Mouse (Mus musculus): Measurements from ENCODE around the gene Col25a1. TPM values are rescaled to one million over a fixed set of nuclear protein-coding genes. Genes with fewer than 3 reads are reported as not detected.

The Col25a1 gene
- polyA plus RNA-seq, 2 experiments from 2014 or later: 0.08 TPM; not detected in 1

- no peak for ATAC-seq
Observed at GRCm38 (mm10) chr3:130256610-130257009, 125.3 kb downstream of the Col25a1 start.

GRCm38 (mm10) chr3:130259670-130260069, 128.4 kb downstream of the Col25a1 start:
- no peak for ATAC-seq

GRCm38 (mm10) chr3:130260316-130260715, 129.0 kb downstream of the Col25a1 start:
- no peak for ATAC-seq

- no peak for ATAC-seq
Observed at GRCm38 (mm10) chr3:130265104-130265503, 133.8 kb downstream of the Col25a1 start.

GRCm38 (mm10) chr3:130270509-130270908, 139.2 kb downstream of the Col25a1 start:
- no peak for ATAC-seq

- no peak for ATAC-seq
Observed at GRCm38 (mm10) chr3:130273949-130274348, 142.6 kb downstream of the Col25a1 start.

GRCm38 (mm10) chr3:130278298-130279050, 147.2 kb downstream of the Col25a1 start:
- ATAC-seq: no peak

- no peak for ATAC-seq
Observed at GRCm38 (mm10) chr3:130283011-130283760, 151.9 kb downstream of the Col25a1 start.

GRCm38 (mm10) chr3:130288102-130288501, 156.8 kb downstream of the Col25a1 start:
- ATAC-seq: no peak

- no peak for ATAC-seq
Observed at GRCm38 (mm10) chr3:130288756-130289155, 157.5 kb downstream of the Col25a1 start.

- no peak for ATAC-seq
Observed at GRCm38 (mm10) chr3:130289220-130289619, 157.9 kb downstream of the Col25a1 start.

GRCm38 (mm10) chr3:130290175-130290574, 158.9 kb downstream of the Col25a1 start:
- ATAC-seq: no peak

- no peak for ATAC-seq
Observed at GRCm38 (mm10) chr3:130290672-130291071, 159.4 kb downstream of the Col25a1 start.

GRCm38 (mm10) chr3:130291926-130292325, 160.6 kb downstream of the Col25a1 start:
- no peak for ATAC-seq

GRCm38 (mm10) chr3:130300530-130300929, 169.2 kb downstream of the Col25a1 start:
- ATAC-seq: no peak

- no peak for ATAC-seq
Observed at GRCm38 (mm10) chr3:130303597-130303996, 172.3 kb downstream of the Col25a1 start.

- ATAC-seq: no peak
Observed at GRCm38 (mm10) chr3:130304827-130305226, 173.5 kb downstream of the Col25a1 start.

GRCm38 (mm10) chr3:130305686-130306085, 174.4 kb downstream of the Col25a1 start:
- no peak for ATAC-seq

- no peak for ATAC-seq
Observed at GRCm38 (mm10) chr3:130309277-130309676, 178.0 kb downstream of the Col25a1 start.

- no peak for ATAC-seq
Observed at GRCm38 (mm10) chr3:130310694-130311305, 179.5 kb downstream of the Col25a1 start.

GRCm38 (mm10) chr3:130313246-130313645, 181.9 kb downstream of the Col25a1 start:
- ATAC-seq: no peak

- no peak for ATAC-seq
Observed at GRCm38 (mm10) chr3:130327039-130328015, 196.0 kb downstream of the Col25a1 start.
